Mouse (Mus musculus) liver, embryonic 16.5 days (tissue): ENCODE measurements around the gene Rabgap1. TPM values are rescaled to one million over a fixed set of nuclear protein-coding genes. Genes with fewer than 3 reads are reported as not detected.

ENCODE experiments used
- ATAC-seq: fragments of 200-750 bp; cut with Nextera tagmentation; 2 replicates; pipeline ENCODE4 v1.8.0; 2017; ENCODE audit warnings: low read depth, mild to moderate bottlenecking, moderate number of reproducible peaks, moderate library complexity
- H3K27ac ChIP-seq: fragments of 300-500 bp; sonication (generic); 2 replicates; pipeline ENCODE4 v1.5.1; 2014; ENCODE audit warnings: mild to moderate bottlenecking, low read length
- H3K27me3 ChIP-seq: fragments of 300-500 bp; sonication (generic); 2 replicates; pipeline ENCODE4 v1.6.1; 2014; ENCODE audit warnings: low read depth, low read length, mixed read lengths; ENCODE audit not compliant: control insufficient read depth, insufficient read depth
- H3K36me3 ChIP-seq: fragments of 300-500 bp; sonication (generic); 2 replicates; pipeline ENCODE4 v1.6.1; 2014; ENCODE audit warnings: mild to moderate bottlenecking; ENCODE audit not compliant: control insufficient read depth, insufficient read depth
- H3K4me1 ChIP-seq: fragments of 300-500 bp; sonication (generic); 2 replicates; pipeline ENCODE4 v1.6.1; 2014; ENCODE audit warnings: low read depth, low read length, mixed read lengths; ENCODE audit not compliant: control insufficient read depth
- H3K4me2 ChIP-seq: fragments of 300-500 bp; sonication (generic); 2 replicates; pipeline ENCODE4 v1.6.1; 2014; ENCODE audit warnings: low read depth, low read length, mixed read lengths
- H3K4me3 ChIP-seq: fragments of 300-500 bp; sonication (generic); 2 replicates; pipeline ENCODE4 v1.5.1; 2014; ENCODE audit warnings: low read depth, mild to moderate bottlenecking, low read length
- H3K9ac ChIP-seq: fragments of 300-500 bp; sonication (generic); 2 replicates; pipeline ENCODE4 v1.6.1; 2014; ENCODE audit warnings: low read depth, low read length
- H3K9me3 ChIP-seq: fragments of 300-500 bp; sonication (generic); replicated peaks from 2 replicates; pipeline ENCODE4 v1.6.1; 2016; ENCODE audit warnings: low read length; ENCODE audit not compliant: control insufficient read depth
- WGBS: fragments of 180-500 bp; shearing (Covaris S2); extraction: QIAGEN DNeasy Blood & Tissue Kit; methylation state at CpG from one replicate; pipeline ENCODE4 v1.1.7; 2014; ENCODE audit not compliant: insufficient replicate concordance; 5-methylcytosine and 5-hydroxymethylcytosine counted together
- polyA plus RNA-seq: library from polyadenylated mRNA; unstranded; fragments of >200 nt; fragmentation: Nextera tagmentation; extraction: Ambion mirVana; gene quantifications from 2 replicates; pipeline ENCODE4 v1.2.1, GENCODE M21; 2015

Rabgap1 gene
- 7.2 TPM in 2 replicates for polyA plus RNA-seq

- peak within 1 kb of the TSS; percentile 87 for H3K27ac ChIP-seq
- peak within 1 kb of the TSS; percentile 80 for H3K4me2 ChIP-seq
- H3K4me1 ChIP-seq: peaks cover 12% of the 10 kb centered on the region
- H3K4me3 ChIP-seq: peak within 1 kb of the TSS; percentile 87
- no peaks in the 10 kb centered on the region for H3K27me3 ChIP-seq
- H3K36me3 ChIP-seq: no peaks in the 10 kb centered on the region
- under 1% methylated on average over 51 of the region's 51 CpGs for WGBS
- no peaks in the 10 kb centered on the region for H3K9me3 ChIP-seq
- H3K9ac ChIP-seq: peak within 1 kb of the TSS; percentile 87
- peak; percentile 99 for ATAC-seq
Measured at GRCm38 (mm10) chr2:37442611-37443591, at the start of gene Rabgap1, which contains the start of the genes Zbtb26 and Zbtb6. Rabgap1 (plus strand) TSS chr2:37443279. Zbtb26 (minus strand) TSS chr2:37443135. Zbtb6 (minus strand) TSS chr2:37443171.

- no peak overlapping the region for H3K27ac ChIP-seq
- WGBS: 49% methylated on average over 1 of the region's 1 CpGs
- H3K4me1 ChIP-seq: no peaks in the 10 kb centered on the region
- no peak for ATAC-seq
- no peaks in the 10 kb centered on the region for H3K9me3 ChIP-seq
- H3K9ac ChIP-seq: no peak overlapping the region
- H3K4me3 ChIP-seq: no peak overlapping the region
- no peak overlapping the region for H3K4me2 ChIP-seq
- no peaks in the 10 kb centered on the region for H3K27me3 ChIP-seq
- H3K36me3 ChIP-seq: peaks cover 12% of the 10 kb centered on the region
Measured at GRCm38 (mm10) chr2:37395539-37395938, 47.5 kb upstream of the Rabgap1 start.

- WGBS: 5% methylated on average over 3 of the region's 3 CpGs
- Histone ChIP-seq H3K4me1 (peaks cover 8% of the 10 kb centered on the region), H3K4me2 (peak overlapping the region; percentile 89), H3K9me3 (no peaks in the 10 kb centered on the region), H3K4me3 (peak overlapping the region; percentile 88), H3K9ac (peak overlapping the region; percentile 96), H3K36me3 (no peaks in the 10 kb centered on the region), H3K27ac (peak overlapping the region; percentile 94), H3K27me3 (no peaks in the 10 kb centered on the region)
- no peak for ATAC-seq
Measured at GRCm38 (mm10) chr2:37421903-37422302, 21.2 kb upstream of the Rabgap1 start.

GRCm38 (mm10) chr2:37422306-37423304 is 20.5 kb upstream of the Rabgap1 start, which contains the start of gene Rc3h2:
Rc3h2 (minus strand) TSS chr2:37422903.
- peak within 1 kb of the TSS; percentile 89 for H3K4me2 ChIP-seq
- H3K36me3 ChIP-seq: no peaks in the 10 kb centered on the region
- H3K9ac ChIP-seq: peak within 1 kb of the TSS; percentile 96
- H3K27me3 ChIP-seq: no peaks in the 10 kb centered on the region
- H3K9me3 ChIP-seq: no peaks in the 10 kb centered on the region
- peak within 1 kb of the TSS; percentile 88 for H3K4me3 ChIP-seq
- peaks cover 8% of the 10 kb centered on the region for H3K4me1 ChIP-seq
- H3K27ac ChIP-seq: peak within 1 kb of the TSS; percentile 94
- under 1% methylated on average over 70 of the region's 75 CpGs for WGBS
- ATAC-seq: peak; percentile 96

- Histone ChIP-seq H3K4me1 (peaks cover 8% of the 10 kb centered on the region), H3K27me3 (no peaks in the 10 kb centered on the region), H3K4me3 (no peak overlapping the region), H3K9me3 (no peaks in the 10 kb centered on the region), H3K27ac (no peak overlapping the region), H3K4me2 (0 out of 2 replicates have a peak overlapping the region, but pooled peaks have one; percentile 17), H3K36me3 (peaks cover 3% of the 10 kb centered on the region), H3K9ac (no peak overlapping the region)
- WGBS: 34% methylated on average over 3 of the region's 3 CpGs
- ATAC-seq: no peak
Measured at GRCm38 (mm10) chr2:37423671-37424070, 19.4 kb upstream of the Rabgap1 start.

GRCm38 (mm10) chr2:37430593-37431464 is 12.2 kb upstream of the Rabgap1 start:
- under 1% methylated on average over 38 of the region's 38 CpGs for WGBS
- H3K4me2 ChIP-seq: peak overlapping the region; percentile 91
- no peaks in the 10 kb centered on the region for H3K9me3 ChIP-seq
- peak overlapping the region; percentile 97 for H3K27ac ChIP-seq
- peak overlapping the region; percentile 91 for H3K9ac ChIP-seq
- peak; percentile 92 for ATAC-seq
- H3K36me3 ChIP-seq: peaks cover 5% of the 10 kb centered on the region
- H3K4me3 ChIP-seq: peak overlapping the region; percentile 94
- H3K27me3 ChIP-seq: no peaks in the 10 kb centered on the region
- peaks cover 10% of the 10 kb centered on the region for H3K4me1 ChIP-seq

GRCm38 (mm10) chr2:37431609-37432008 is 11.5 kb upstream of the Rabgap1 start:
- H3K36me3 ChIP-seq: peaks cover 5% of the 10 kb centered on the region
- 27% methylated on average over 7 of the region's 7 CpGs for WGBS
- H3K9ac ChIP-seq: peak overlapping the region; percentile 91
- ATAC-seq: no peak
- H3K9me3 ChIP-seq: no peaks in the 10 kb centered on the region
- H3K27ac ChIP-seq: peak overlapping the region; percentile 97
- H3K4me2 ChIP-seq: peak overlapping the region; percentile 91
- H3K4me1 ChIP-seq: peaks cover 10% of the 10 kb centered on the region
- H3K4me3 ChIP-seq: peak overlapping the region; percentile 94
- no peaks in the 10 kb centered on the region for H3K27me3 ChIP-seq
